Mouse (Mus musculus) retina, postnatal 1 day (tissue): ENCODE measurements around the gene Fli1.
A peak's percentile ranks its signal among the peaks of the same experiment; 100 is the strongest.

Experiments
- DNase-seq: peaks from one replicate; pipeline ENCODE4 v3.0.0-alpha.2; 2012

Gene Fli1

DNA sequence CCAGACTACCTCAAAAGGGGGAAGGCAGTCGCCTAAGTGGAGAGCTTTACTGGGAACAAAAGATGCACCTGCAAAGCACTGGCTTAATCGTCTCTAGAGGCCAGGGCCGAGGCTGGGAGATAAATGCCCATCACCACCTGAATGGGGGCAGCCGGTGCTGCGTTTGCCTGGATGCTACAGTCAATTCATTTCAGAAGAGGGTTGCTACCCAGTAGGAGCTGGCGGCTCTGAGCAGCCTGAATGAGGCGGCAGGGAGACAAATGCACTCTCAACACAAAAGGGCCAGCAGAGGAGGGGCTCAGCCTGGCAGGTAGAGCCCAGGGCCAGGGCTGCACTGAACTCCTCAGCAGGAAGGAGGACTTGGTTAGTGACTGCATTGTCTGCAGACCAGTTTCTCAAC, 92.5 kb downstream of the Fli1 start:
- no peak for DNase-seq

- no peak for DNase-seq
Measured at GRCm38 (mm10) chr9:32448766-32449165, 93.9 kb downstream of the Fli1 start.

DNA sequence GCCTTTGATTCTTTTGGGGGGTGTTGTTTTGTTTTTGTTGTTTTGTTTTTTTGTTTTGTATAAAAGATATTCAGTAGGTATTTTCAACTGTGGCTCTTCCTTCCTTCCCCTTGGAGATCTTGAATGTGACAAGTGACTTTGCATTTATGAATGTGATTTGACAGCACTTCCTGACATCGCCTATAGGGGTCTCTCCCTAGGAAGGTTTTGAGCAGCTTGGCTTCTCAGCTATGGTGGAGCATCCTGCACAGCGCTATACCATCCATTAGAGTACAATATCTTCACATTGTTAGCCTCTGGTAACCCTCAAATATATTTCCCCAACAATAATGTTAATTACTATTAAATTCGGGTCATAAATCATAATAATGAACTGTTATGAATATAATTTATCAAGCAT, 96.9 kb downstream of the Fli1 start:
- DNase-seq = peak; percentile 30

GRCm38 (mm10) chr9:32444453-32445201, 98.0 kb downstream of the Fli1 start:
- DNase-seq = no peak

DNA sequence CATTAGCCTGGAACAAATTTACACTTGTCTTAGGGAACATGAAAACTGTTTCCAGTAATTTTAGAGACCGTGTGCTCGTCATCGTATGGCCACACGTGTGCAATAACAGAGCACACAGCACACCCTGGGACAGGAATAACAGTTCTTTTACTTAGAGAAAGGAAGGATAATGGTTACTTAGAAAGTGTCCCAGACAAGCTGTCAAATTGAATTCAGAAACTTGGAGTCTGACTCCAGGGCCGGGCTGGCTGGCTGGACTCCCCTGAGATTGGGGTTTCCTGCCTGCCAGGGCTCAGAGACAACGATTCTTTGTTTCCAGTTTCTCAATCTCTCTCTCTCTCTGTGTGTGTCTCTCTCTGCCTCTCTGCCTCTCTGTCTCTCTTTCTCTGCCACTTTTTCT, 98.8 kb downstream of the Fli1 start:
- DNase-seq = peak; percentile 19

GRCm38 (mm10) chr9:32443115-32443514, 99.5 kb downstream of the Fli1 start:
- no peak for DNase-seq

GRCm38 (mm10) chr9:32434241-32435213, 108.1 kb downstream of the Fli1 start:
- DNase-seq = peak; percentile 15

DNA sequence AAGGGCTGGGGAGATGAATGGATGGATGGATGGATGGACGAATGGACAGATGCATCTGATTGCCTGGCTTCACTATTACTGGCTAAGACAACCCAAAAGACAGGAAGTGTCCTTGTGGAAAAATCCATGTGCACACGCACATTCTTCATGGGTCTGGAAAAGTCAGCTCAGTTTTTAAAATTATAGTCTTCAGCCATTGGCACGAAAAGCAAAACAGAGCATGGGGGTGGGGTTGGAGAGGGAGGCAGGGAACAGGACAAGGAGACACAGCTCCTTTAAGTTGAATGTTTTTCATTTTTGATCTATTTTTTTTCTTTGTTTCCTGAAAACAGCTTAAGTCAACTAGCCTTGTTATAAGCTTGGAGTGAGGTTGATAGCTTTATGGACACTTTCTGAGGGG, 111.6 kb downstream of the Fli1 start:
- DNase-seq = no peak

DNA sequence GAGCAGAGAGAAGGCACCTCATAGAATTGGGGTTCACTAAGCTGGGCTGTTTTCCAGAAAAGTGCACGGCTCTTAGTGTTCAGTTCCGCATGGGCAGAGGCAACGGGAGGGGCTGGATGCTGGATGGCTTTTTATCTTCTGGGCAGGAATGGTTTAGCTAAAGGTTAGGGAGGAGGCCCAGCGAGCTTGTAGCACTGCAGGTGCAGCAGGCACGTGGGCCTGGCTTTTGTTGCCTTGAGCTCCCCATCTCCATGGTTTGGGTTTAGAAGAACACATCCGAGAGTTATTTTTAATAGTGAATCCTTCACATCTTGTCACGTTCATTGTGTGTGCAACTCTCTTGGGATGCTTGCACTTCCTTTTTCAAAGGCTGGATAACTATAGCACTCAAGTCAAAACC, 117.3 kb downstream of the Fli1 start:
- no peak for DNase-seq

GRCm38 (mm10) chr9:32420711-32421110, 122.0 kb downstream of the Fli1 start:
- no peak for DNase-seq

GRCm38 (mm10) chr9:32417466-32418116, 125.1 kb downstream of the Fli1 start:
- peak; percentile 22 for DNase-seq

DNA sequence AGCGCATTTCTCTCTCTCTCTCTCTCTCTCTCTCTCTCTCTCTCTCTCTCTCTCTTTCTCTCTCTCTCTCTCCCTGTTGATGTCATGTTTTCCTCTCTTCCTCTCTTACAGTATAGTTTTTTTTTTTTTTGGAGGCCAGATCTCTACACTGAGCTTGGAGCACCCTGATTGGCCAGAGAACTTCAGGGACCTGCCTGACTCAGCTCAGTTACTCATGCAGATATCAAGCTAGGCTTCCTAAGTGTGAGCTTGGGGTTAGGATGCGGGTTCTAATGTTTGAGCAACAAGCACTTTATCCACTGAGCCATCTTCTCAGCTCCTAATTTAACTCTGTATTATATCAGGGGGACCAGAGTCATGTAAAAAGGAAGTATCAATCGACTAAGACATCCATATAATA, 126.7 kb downstream of the Fli1 start:
- DNase-seq = no peak

DNA sequence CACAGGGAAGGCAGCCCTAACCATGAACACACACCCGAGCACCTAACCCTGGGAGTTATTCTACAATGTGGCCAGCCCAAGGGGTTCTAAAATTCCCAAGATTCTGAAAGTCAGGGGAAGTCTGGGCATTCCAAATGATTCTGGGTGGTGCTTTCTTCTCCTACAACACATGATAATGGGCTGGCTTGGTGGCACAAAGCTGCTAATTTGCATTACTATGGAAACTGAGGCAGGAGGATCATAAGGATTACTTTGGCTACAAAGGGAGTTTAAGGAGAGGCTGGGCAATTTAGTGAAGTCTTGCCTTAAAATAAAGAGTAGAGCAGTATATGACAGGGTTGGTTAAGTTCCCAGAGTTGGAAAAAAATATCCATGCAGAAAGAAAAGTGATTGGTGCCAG, 127.7 kb downstream of the Fli1 start:
- no peak for DNase-seq

DNA sequence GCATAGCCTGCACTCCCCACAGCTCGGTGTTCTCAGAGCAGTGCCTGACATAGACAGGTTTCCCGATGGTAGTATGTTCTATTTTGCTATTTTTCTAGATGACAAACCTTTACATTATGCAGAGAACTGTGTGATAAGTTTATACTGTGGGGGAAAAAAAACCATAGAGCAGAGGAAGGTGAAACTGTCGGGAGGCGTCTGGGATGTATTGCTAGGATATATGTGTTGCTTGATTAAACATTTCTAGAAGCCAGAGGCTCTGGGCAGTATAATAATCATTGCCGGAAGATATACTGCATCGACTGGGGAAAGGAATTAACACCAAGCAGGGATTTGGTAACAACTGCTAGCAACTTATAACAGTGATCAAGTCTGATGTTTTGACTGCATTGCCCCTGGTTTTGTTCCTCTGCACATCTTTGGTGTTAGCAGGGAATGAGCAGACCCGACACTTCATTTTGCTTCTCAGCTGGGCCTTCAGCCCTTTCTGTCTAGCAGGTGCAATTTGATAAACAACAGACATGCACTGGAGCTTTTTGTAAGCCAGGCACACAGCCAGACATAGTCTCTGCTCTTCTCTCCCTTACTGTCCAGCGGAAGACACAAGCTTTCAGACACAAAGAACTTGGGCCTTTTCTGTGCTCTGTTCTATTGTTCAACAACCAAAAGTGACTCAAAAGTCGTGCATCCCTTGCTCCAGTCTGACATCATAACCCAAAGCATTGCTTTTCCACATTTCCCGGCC, 129.7 kb downstream of the Fli1 start:
- no peak for DNase-seq

DNA sequence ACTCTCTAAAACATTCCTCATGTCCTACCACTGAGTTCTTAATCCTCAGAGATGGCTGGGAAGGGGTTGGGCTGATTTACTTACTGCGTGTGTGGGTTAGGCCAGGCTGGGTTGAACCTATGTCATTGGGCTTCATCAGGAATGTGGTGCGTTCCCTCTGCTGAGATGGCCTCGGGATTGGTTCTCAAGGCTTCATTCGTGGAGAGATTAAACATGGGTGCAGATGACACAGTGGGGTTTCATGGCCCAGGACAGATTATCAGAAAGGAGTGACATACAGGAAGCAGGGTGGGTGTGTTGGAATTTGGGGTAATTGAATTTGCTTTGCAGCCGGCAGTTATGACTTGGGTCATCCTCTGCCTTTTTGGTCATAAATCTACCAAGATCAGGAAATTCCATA, 131.2 kb downstream of the Fli1 start:
- no peak for DNase-seq

GRCm38 (mm10) chr9:32410671-32411070, 132.0 kb downstream of the Fli1 start:
- no peak for DNase-seq

DNA sequence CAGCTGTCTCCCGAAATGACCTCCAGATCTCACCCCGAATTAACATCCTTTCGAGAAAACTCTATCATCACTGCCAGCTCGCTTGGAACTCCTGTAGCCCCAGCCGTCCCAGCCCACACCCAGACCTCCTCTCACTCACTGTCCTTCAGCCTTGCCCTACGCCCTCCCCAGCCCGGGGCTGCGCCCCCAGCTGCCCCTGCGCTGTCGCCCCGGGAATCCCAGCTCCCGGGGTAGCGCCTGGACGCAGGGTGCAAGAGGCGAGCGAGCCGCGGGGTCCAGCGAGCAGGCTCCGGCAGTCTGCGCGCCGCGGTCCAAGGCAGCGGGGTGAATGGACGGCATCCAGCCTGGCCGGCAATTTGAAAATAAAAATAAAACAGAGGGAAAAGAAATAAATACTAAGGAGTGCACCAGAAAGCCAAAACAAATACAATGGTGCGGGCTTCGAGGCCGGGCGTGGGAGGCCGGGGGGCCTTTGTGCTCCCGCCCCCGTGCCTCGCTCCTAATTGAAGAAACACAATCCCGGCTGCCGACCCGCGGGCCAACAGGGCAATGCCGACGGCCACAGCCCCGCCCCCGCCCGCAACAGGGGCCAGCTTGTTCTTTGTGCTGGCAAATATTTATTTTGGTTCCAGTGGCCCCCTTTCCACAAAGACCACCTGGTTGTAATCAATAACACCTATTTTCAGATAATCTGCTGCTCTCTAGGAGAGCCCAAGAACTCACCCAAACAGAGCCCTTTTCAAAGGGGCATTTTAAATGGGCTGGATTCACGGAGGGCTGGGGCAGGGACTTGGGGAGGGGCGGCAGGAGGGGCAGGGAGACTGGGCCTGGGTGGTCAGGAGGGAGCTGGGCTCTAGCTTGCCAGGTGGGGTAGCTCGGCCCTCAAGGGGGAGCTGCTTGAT, 133.3 kb downstream of the Fli1 start:
- DNase-seq = peak; percentile 68

- DNase-seq = no peak
Measured at GRCm38 (mm10) chr9:32408730-32409059, 134.0 kb downstream of the Fli1 start.

GRCm38 (mm10) chr9:32405191-32405925, 137.3 kb downstream of the Fli1 start:
- peak; percentile 83 for DNase-seq

- DNase-seq = no peak
Measured at GRCm38 (mm10) chr9:32400662-32401161, 141.9 kb downstream of the Fli1 start.

DNA sequence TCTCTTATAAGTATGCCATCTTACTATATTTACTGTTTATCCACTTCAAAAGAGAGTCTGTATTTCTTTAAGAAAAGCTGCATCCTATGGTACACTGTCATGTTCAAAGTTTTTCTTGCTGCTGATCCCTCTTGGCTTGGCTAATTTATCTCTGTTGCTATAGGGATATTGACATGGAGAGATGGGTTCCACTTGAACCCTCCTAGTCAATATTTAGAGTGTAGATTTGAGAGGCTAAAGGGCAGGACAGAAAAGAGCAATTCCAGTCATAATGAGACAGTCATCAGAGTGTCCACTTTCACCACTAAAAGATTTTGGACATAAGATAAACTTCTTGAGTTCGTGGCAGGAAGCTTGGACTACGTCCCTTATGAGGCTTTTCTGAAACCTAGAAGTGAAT, 142.4 kb downstream of the Fli1 start:
- no peak for DNase-seq
